8 mouse cellular contexts compared by ENCODE assay signal in genomic region chr11:116104006-116104646, GRCm38 (mm10). TPM values are rescaled to one million over a fixed set of nuclear protein-coding genes. Genes with fewer than 3 reads are reported as not detected.
DNase-seq lines count a peak whose midpoint lies in the region; ATAC-seq and TF ChIP-seq lines count a peak whose summit lies in the region.

No protein-coding gene starts in this region.

- no peak overlapping the region for H3K4me3 ChIP-seq in left cerebral cortex, adult 2 months
- H3K4me3 ChIP-seq in embryonic facial prominence, embryonic 11.5 days (ENCODE audit: low read depth, low read length), result no peak overlapping the region
- no peak overlapping the region for H3K4me3 ChIP-seq in heart, postnatal 0 days (ENCODE audit: low read depth, low read length)
- no peak overlapping the region for H3K4me3 ChIP-seq in midbrain, embryonic 12.5 days

- peak overlapping the region; percentile 14; the same call in 1 of the 2 replicates for H3K9ac ChIP-seq in embryonic facial prominence, embryonic 11.5 days (replicated peaks; ENCODE audit: low read length)
- H3K9ac ChIP-seq in heart, postnatal 0 days (replicated peaks; ENCODE audit: low read depth, low read length), result 0 out of 2 replicates have a peak overlapping the region, but pooled peaks have one; percentile 5
- H3K9ac ChIP-seq in midbrain, embryonic 12.5 days (replicated peaks), result no peak overlapping the region

- WGBS in embryonic facial prominence, embryonic 11.5 days, result 32% methylated on average over 14 of the region's 14 CpGs
- 17% methylated on average over 14 of the region's 14 CpGs for WGBS in heart, postnatal 0 days
- 52% methylated on average over 14 of the region's 14 CpGs for WGBS in midbrain, embryonic 12.5 days

- 0 out of 2 replicates have a peak, but pooled peaks have one; percentile 39 for ATAC-seq in embryonic facial prominence, embryonic 11.5 days (replicated peaks; ENCODE audit: insufficient number of reproducible peaks, low FRiP score, low TSS enrichment, low read depth)
- ATAC-seq in heart, postnatal 0 days (ENCODE audit: insufficient read depth, low read depth), result peak; percentile 72
- ATAC-seq in midbrain, embryonic 12.5 days (ENCODE audit: low FRiP score, low read depth), result no peak

- H3K9me3 ChIP-seq in embryonic facial prominence, embryonic 11.5 days (replicated peaks; ENCODE audit: control insufficient read depth, low read length), result no peaks in the 10 kb centered on the region
- H3K9me3 ChIP-seq in heart, postnatal 0 days (replicated peaks; ENCODE audit: control insufficient read depth, low read length), result no peaks in the 10 kb centered on the region
- H3K9me3 ChIP-seq in midbrain, embryonic 12.5 days, result no peaks in the 10 kb centered on the region

- intact Hi-C loops in left cerebral cortex, adult 2 months (cut with DNase I), result no loop called here
- intact Hi-C loops in left cerebral cortex, postnatal 25 days (cut with DNase I), result loop anchor here (10.0 kb wide), 2 partner anchors 169 to 351 kb away; partner anchors contain the start of genes Recql5 and Sap30bp

- TF ChIP-seq CTCF in left cerebral cortex, adult 2 months (IDR thresholded peaks at IDR 0.05), result no peak
- TF ChIP-seq CTCF in heart, postnatal 0 days (IDR thresholded peaks at IDR 0.05; ENCODE audit: low read depth), result no peak

- peak; percentile 76 for TF ChIP-seq EP300 in heart, postnatal 0 days (IDR thresholded peaks at IDR 0.05; ENCODE audit: low read depth)

- peaks cover 10% of the 10 kb centered on the region for H3K4me1 ChIP-seq in embryonic facial prominence, embryonic 11.5 days (ENCODE audit: control insufficient read depth, insufficient read depth, low read length)
- peaks cover 65% of the 10 kb centered on the region for H3K4me1 ChIP-seq in heart, postnatal 0 days (ENCODE audit: control insufficient read depth, insufficient read depth)
- H3K4me1 ChIP-seq in midbrain, embryonic 12.5 days, result peaks cover 45% of the 10 kb centered on the region

- DNase-seq in left cerebral cortex, adult 2 months (ENCODE audit: extremely low spot score in 1 of 2, low spot score in 2 of 2), result no peak
- DNase-seq in left cerebral cortex, adult 9 months (ENCODE audit: low spot score in 2 of 2), result no peak
- DNase-seq in embryonic facial prominence, embryonic 11.5 days (ENCODE audit: low spot score), result peak; percentile 50
- peak; percentile 94 for DNase-seq in heart, postnatal 0 days (ENCODE audit: low spot score)
- peak; percentile 80 to 95 for DNase-seq in kidney, postnatal 25 days
- DNase-seq in left cerebral cortex, postnatal 25 days (ENCODE audit: low spot score in 2 of 2), result no peak
- no peak for DNase-seq in right cerebral cortex, adult 2 months (ENCODE audit: low spot score in 2 of 2)

- peaks cover 26% of the 10 kb centered on the region for H3K27me3 ChIP-seq in embryonic facial prominence, embryonic 11.5 days (ENCODE audit: control insufficient read depth, insufficient read depth, low read length)
- H3K27me3 ChIP-seq in heart, postnatal 0 days (ENCODE audit: control insufficient read depth, insufficient read depth, low read length), result no peaks in the 10 kb centered on the region
- H3K27me3 ChIP-seq in midbrain, embryonic 12.5 days, result peaks cover 46% of the 10 kb centered on the region

- H3K27ac ChIP-seq in left cerebral cortex, adult 2 months, result peak overlapping the region; percentile 64
- peak overlapping the region; percentile 25; the same call in 1 of the 2 replicates for H3K27ac ChIP-seq in embryonic facial prominence, embryonic 11.5 days (replicated peaks; ENCODE audit: low read depth, low read length)
- peak overlapping the region; percentile 88 for H3K27ac ChIP-seq in heart, postnatal 0 days (ENCODE audit: low read depth)
- peak overlapping the region; percentile 11; the same call in 1 of the 2 replicates for H3K27ac ChIP-seq in midbrain, embryonic 12.5 days (replicated peaks)

- H3K36me3 ChIP-seq in embryonic facial prominence, embryonic 11.5 days (replicated peaks; ENCODE audit: control insufficient read depth, insufficient read depth, low read depth, low read length), result no peaks in the 10 kb centered on the region
- H3K36me3 ChIP-seq in heart, postnatal 0 days (replicated peaks; ENCODE audit: control insufficient read depth, insufficient read depth, low read length), result peaks cover 14% of the 10 kb centered on the region; the same call in 1 of the 2 replicates
- no peaks in the 10 kb centered on the region for H3K36me3 ChIP-seq in midbrain, embryonic 12.5 days

- H3K4me2 ChIP-seq in embryonic facial prominence, embryonic 11.5 days (ENCODE audit: low read depth, low read length), result peak overlapping the region; percentile 1; the same call in 1 of the 2 replicates
- peak overlapping the region; percentile 32 for H3K4me2 ChIP-seq in heart, postnatal 0 days (ENCODE audit: low read depth, low read length)
- H3K4me2 ChIP-seq in midbrain, embryonic 12.5 days (replicated peaks), result no peak overlapping the region

RNA-seq across cellular contexts. Expression of gene Wbp2, which starts 17.3 kb away (rescaled TPM):
- total RNA-seq in left cerebral cortex, adult 2 months (2021), result 100 to 1,000 TPM; 387 to 414 TPM
- polyA plus RNA-seq in embryonic facial prominence, embryonic 11.5 days (2014; fragmentation: Nextera tagmentation; extraction: Ambion mirVana), result 47.0 and 49.6 TPM in 2 replicates
- total RNA-seq in heart, postnatal 0 days (2014; rRNA removed; ENCODE audit: low replicate concordance), result 113 and 120 TPM in 2 replicates
- polyA plus RNA-seq in heart, postnatal 0 days (2015; fragmentation: Nextera tagmentation; extraction: Ambion mirVana), result 106 and 117 TPM in 2 replicates
- 92.4 and 102 TPM in 2 replicates for polyA plus RNA-seq in midbrain, embryonic 12.5 days (2016; fragmentation: Nextera tagmentation; extraction: Ambion mirVana)
- total RNA-seq in left cerebral cortex, postnatal 25 days (2021), result 100 to 1,000 TPM; 342 to 363 TPM

RNA-seq across cellular contexts. Expression of gene Trim47, which starts 22.9 kb away (rescaled TPM):
- total RNA-seq in left cerebral cortex, adult 2 months (2021), result 1 to 10 TPM; 5.2 to 8.0 TPM
- polyA plus RNA-seq in embryonic facial prominence, embryonic 11.5 days (2014; fragmentation: Nextera tagmentation; extraction: Ambion mirVana), result 3.4 and 4.5 TPM in 2 replicates
- total RNA-seq in heart, postnatal 0 days (2014; rRNA removed; ENCODE audit: low replicate concordance), result 89.0 and 104 TPM in 2 replicates
- polyA plus RNA-seq in heart, postnatal 0 days (2015; fragmentation: Nextera tagmentation; extraction: Ambion mirVana), result 42.8 and 43.9 TPM in 2 replicates
- 4.0 and 4.7 TPM in 2 replicates for polyA plus RNA-seq in midbrain, embryonic 12.5 days (2016; fragmentation: Nextera tagmentation; extraction: Ambion mirVana)
- 1 to 10 TPM; 7.0 to 7.4 TPM for total RNA-seq in left cerebral cortex, postnatal 25 days (2021)

RNA-seq across cellular contexts. Expression of gene Unc13d, which starts 26.4 kb away (rescaled TPM):
- total RNA-seq in left cerebral cortex, adult 2 months (2021), result 1 to 10 TPM; 1.5 to 2.0 TPM
- polyA plus RNA-seq in embryonic facial prominence, embryonic 11.5 days (2014; fragmentation: Nextera tagmentation; extraction: Ambion mirVana), result 0.71 and 1.2 TPM in 2 replicates
- total RNA-seq in heart, postnatal 0 days (2014; rRNA removed; ENCODE audit: low replicate concordance), result 0.27 and 2.7 TPM in 2 replicates
- 0.42 and 0.47 TPM in 2 replicates for polyA plus RNA-seq in heart, postnatal 0 days (2015; fragmentation: Nextera tagmentation; extraction: Ambion mirVana)
- polyA plus RNA-seq in midbrain, embryonic 12.5 days (2016; fragmentation: Nextera tagmentation; extraction: Ambion mirVana), result 0.92 and 1.3 TPM in 2 replicates
- total RNA-seq in left cerebral cortex, postnatal 25 days (2021), result 1 to 10 TPM in 1 of 2 experiments, under 1 TPM in 1; 0.82 to 1.0 TPM

RNA-seq across cellular contexts. Expression of gene Trim65, which starts 26.8 kb away (rescaled TPM):
- 1 to 10 TPM; 7.6 to 9.1 TPM for total RNA-seq in left cerebral cortex, adult 2 months (2021)
- 1.2 and 1.8 TPM in 2 replicates for polyA plus RNA-seq in embryonic facial prominence, embryonic 11.5 days (2014; fragmentation: Nextera tagmentation; extraction: Ambion mirVana)
- 5.9 and 15.0 TPM in 2 replicates for total RNA-seq in heart, postnatal 0 days (2014; rRNA removed; ENCODE audit: low replicate concordance)
- 2.7 TPM in 2 replicates for polyA plus RNA-seq in heart, postnatal 0 days (2015; fragmentation: Nextera tagmentation; extraction: Ambion mirVana)
- polyA plus RNA-seq in midbrain, embryonic 12.5 days (2016; fragmentation: Nextera tagmentation; extraction: Ambion mirVana), result 1.3 and 1.7 TPM in 2 replicates
- 1 to 10 TPM; 7.0 to 7.1 TPM for total RNA-seq in left cerebral cortex, postnatal 25 days (2021)

RNA-seq across cellular contexts. Expression of gene Mrpl38, which starts 34.5 kb away (rescaled TPM):
- 10 to 100 TPM; 59.4 to 66.8 TPM for total RNA-seq in left cerebral cortex, adult 2 months (2021)
- 101 and 102 TPM in 2 replicates for polyA plus RNA-seq in embryonic facial prominence, embryonic 11.5 days (2014; fragmentation: Nextera tagmentation; extraction: Ambion mirVana)
- total RNA-seq in heart, postnatal 0 days (2014; rRNA removed; ENCODE audit: low replicate concordance), result 114 and 153 TPM in 2 replicates
- polyA plus RNA-seq in heart, postnatal 0 days (2015; fragmentation: Nextera tagmentation; extraction: Ambion mirVana), result 79.1 and 80.8 TPM in 2 replicates
- polyA plus RNA-seq in midbrain, embryonic 12.5 days (2016; fragmentation: Nextera tagmentation; extraction: Ambion mirVana), result 82.3 and 84.4 TPM in 2 replicates
- total RNA-seq in left cerebral cortex, postnatal 25 days (2021), result 10 to 100 TPM; 53.0 to 53.8 TPM

Comparison
In these comparisons a context has a peak if more than half of its experiments do, and no peak if none do; other contexts are left out.
1. DNase-seq: peak in embryonic facial prominence, embryonic 11.5 days (single experiment), heart, postnatal 0 days (single experiment) and kidney, postnatal 25 days (2 of 2); none in left cerebral cortex, adult 2 months (0 of 2), left cerebral cortex, adult 9 months (0 of 2), left cerebral cortex, postnatal 25 days (0 of 2) and right cerebral cortex, adult 2 months (0 of 2).
2. H3K27ac ChIP-seq: peak in every context shown above with its lines; median percentile 88 in heart, postnatal 0 days; 64 in left cerebral cortex, adult 2 months; 25 in embryonic facial prominence, embryonic 11.5 days; 11 in midbrain, embryonic 12.5 days.
3. RNA of gene Trim47, which starts 22.9 kb away (total RNA-seq): 89.0 to 104 TPM in heart, postnatal 0 days; 5.2 to 8.0 TPM in left cerebral cortex, adult 2 months and 7.0 to 7.4 TPM in left cerebral cortex, postnatal 25 days; every median in the first group is over 10 times any median in the second.